Mouse (Mus musculus) gastrocnemius, postnatal 36 days (tissue): ENCODE results near the gene Efcab2. TPM values are rescaled to one million over a fixed set of nuclear protein-coding genes. Genes with fewer than 3 reads are reported as not detected.
A peak's percentile ranks its signal among the peaks of the same experiment; 100 is the strongest.
"Not testable (repeated sequence)": the region's sequence is repeated elsewhere in the genome, so short reads cannot be mapped to it uniquely, and the experiment has no call there.

Experiments used
- DNase-seq, 2 experiments: peaks; one replicate each; pipeline ENCODE4 v3.0.0; 2022
- intact Hi-C: fragments of 180-260 bp; cut with DNase I; formaldehyde crosslinking; loops from one replicate; pipeline ENCODE4 v1.15.1; 2025
- total RNA-seq, 2 experiments: library from RNA; stranded (reverse); gene quantifications; 2 replicates each; pipeline ENCODE4 v1.2.3; 2021

Gene Efcab2
- total RNA-seq, 2 experiments from 2014 or later = 11.4 to 11.7 TPM

DNA sequence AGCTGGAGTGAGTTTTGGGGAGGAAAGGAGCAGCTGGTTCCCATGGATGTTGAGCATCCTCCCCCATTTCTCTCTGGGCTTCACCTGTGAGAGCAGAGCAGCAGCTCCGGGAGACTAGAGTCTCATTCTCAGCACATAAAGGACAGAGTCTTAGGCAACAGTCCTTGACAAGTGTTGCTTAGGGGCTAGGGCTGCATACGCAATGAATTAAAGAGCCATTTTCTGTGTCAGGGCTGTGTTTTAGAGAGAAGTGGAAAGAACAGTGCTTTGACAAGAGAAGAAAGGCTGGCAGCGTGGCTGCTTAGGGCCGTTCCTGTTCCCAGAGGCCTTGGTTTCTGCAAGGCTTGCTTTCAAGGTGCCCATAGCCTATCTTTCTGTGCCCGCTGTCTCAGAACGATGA lies 6.0 kb upstream of the Efcab2 start:
- intact Hi-C loops = no loop called here
- no peak for DNase-seq

DNA sequence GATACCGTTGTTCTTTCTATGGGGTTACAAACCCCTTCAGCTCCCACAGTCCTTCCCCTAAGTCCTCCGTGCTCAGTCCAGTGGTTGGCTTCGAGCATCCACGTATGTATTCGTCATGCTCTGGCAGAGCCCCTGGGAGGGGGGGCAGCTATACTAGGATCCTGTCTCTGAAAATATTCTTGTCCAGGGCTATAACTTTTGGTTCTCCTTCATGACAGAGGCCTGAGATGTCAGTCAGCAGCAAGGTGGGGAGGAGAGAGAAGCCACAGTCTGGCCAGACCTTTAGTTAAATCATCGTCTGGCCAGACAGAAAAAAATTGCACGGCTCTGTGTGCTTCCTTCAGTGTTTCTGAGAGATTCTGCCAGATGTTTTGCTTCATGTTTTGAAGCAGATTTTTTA lies 5.2 kb upstream of the Efcab2 start:
- DNase-seq = no peak
- intact Hi-C loops = no loop called here

DNA sequence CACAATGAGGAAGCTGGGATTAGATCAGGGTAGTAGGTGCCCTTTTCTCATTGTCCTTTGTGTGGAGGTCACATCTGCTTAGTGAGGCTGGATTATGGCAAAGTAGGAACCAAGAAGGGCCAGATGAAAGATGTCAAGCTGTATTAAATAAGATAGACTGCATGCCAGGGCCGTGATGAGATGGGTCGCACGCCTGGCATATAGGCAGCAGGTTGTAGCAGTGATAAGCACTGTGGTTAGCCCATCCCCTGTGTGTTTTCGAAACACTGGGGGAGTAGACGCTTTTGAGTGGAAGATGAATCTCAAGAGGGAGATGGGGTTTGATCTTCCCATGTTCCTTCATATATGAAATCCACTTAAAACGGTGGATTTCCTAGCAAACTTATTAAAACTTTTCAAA lies 3.9 kb upstream of the Efcab2 start:
- no peak for DNase-seq
- intact Hi-C loops = loop anchor here (2.0 kb wide), 1 partner anchor 33 kb away; no protein-coding TSS in a partner anchor

DNA sequence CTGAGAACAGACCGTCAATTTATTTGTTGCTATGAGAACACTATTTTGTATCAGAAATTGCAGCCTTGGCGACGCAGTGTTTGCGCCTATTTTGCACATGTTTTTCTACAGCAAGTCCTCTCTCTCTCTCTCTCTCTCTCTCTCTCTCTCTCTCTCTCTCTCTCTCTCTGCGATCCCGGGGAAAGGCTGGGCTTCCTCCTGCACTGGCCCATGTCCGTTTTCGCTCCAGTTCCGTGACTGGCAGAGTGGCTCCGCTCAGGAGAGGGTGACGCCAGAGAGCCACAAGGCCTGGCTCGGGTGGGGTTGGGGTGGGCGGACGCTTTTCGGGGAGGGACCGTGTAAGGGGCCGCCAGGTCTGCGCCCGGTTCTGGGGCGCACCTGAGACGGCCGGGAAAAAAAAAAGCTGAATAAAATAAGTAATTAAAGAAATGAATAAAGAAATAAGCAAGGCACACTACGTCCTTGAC lies 407 bp upstream of the Efcab2 start:
- intact Hi-C loops = loop anchor here (5.0 kb wide), 1 partner anchor 42 kb away; no protein-coding TSS in a partner anchor
- DNase-seq = peak; percentile 71 to 78

DNA sequence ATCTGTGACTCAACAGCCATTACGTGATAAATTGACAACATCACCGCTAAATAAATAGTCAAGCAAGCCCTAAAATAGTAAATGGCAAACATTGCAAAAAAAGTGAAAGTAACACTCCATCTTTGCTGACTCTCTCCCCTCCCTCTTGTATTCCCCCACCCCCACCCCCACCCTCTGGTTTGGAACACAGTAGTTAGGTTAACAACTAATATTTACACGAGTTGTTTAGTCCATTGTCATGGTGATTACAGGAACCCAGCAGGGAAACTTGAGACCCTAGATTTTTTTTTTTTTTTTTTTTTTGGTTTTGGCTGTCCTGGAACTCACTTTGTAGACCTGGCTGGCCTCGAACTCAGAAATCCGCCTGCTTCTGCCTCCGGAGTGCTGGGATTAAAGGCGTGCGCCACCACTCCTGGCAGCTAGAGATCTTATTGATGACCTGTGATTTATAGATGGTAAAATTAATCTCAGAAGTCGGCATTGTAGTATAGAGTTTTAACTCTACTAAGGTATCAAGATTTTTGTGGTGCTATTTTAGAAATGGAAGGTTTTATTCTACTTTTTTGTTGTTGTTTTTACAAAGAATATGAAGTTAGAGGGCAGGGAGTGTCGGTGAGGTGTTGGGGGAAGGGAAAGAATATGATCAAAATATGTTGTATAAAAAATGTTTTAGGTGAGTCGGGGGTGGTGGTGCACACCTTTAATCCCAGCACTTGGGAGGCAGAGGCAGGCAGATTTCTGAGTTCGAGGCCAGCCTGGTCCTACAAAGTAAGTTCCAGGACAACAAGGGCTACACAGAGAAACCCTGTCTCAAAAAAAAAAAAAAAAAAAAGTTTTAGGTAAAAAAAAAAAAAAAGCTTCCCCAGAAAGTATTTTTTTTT lies 1.1 kb downstream of the Efcab2 start:
- intact Hi-C loops = loop anchor here (1.0 to 5.0 kb wide), 3 partner anchors 40 to 89 kb away; partner anchors contain the start of gene Hnrnpu
- no peak for DNase-seq

DNA sequence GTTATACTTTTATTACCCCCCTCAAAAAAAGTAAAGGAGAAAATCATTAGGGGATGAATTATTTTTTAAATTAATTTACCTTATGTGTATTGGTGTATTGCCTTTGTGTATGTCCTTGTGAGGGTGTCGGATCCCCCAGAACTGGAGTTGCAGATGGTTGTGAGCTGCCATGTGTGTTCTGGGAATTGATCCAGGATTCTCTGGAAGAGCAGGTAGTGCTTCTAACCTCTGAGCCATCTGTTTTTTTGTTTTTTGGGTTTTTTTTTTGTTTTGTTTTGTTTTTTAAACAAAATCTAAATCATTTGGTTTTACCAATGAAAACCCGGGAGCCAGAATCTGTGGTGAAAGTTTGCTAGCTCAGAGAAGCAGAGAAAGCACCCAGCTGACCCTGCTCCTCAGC lies 1.8 kb downstream of the Efcab2 start:
- DNase-seq = no peak
- intact Hi-C loops = loop anchor here (5.0 kb wide), 1 partner anchor 40 kb away; no protein-coding TSS in a partner anchor

DNA sequence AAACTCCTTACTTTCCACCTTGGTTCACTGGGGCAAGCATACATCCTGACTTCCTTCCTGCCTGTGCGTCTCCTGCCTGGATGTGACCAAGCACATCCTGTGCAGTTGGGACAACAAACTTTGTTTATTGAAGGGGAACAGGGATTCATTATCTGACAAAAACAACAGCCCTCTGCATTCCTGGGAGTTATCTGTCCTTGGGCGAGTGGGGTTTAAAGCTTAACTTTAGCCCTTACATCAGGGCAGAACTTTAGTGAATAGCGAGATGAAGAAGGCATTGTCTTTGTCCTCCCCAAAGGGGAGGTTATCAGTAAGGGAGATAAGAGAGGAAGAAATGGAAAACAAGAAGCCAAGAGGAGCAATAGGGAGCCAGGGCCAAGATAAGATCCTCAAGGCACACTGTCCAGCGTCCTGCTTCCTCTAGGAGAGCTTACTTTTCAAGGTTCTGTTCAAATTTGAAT lies 3.0 kb downstream of the Efcab2 start:
- DNase-seq = no peak
- intact Hi-C loops = loop anchor here (5.0 kb wide), 1 partner anchor 38 kb away; no protein-coding TSS in a partner anchor

DNA sequence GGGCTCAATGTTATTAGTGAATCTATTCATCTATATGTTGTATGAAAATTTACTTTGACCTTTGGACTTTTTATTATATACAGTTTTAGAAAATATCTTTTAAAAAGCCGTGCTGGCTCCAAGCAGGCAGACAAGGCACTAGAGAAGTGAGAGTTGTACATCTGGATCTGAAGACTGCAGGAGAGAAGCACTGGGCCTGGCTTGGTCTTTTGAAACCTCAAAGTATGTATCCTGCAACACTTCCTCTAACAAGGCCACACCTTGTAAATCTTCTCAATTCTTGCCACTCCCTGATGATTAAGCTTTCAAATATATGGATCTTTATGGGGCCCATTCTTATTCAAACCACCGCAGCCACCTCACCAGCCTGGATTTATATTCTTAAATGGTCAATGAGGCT lies 7.5 kb downstream of the Efcab2 start:
- DNase-seq, intact Hi-C loops: not testable (repeated sequence)

DNA sequence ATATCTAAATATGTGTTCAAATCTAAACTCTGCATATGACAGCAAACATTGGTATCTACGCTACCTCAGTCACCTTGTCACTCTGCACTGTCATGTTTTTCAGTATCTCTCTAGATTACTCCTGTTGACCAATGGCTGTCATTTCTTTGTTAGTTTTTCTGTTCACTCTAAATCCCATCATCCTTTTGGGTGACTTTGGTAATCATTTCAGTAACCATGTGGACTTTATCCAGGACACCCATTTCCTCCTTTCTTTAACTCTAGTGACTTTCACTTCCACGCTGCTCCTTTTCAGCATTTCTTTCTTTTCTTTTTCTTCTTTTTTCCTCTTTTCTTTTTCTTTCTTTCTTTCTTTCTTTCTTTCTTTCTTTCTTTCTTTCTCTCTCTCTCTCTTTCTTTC lies 13.7 kb downstream of the Efcab2 start:
- DNase-seq = no peak
- intact Hi-C loops = loop anchor here (5.0 kb wide), 1 partner anchor 33 kb away; no protein-coding TSS in a partner anchor

DNA sequence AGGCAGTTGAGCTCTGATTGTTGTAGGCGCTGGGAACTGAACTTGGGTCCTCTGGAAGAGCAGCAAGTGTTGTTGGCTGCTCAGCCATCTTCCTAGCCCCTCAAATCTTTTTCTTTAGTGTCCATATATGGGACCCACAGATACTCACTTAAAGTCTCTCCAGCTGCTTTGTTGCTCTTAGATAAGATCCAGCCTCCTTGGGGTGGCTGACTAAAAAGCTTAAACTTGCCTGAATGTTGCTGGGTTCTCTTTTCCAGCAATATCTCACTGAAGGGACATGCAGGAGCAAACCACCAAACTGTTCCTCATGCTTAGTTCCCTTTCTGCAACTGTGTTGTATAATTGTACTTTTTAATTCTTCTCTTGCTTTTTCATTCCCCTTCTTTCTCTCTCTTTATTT lies 17.8 kb downstream of the Efcab2 start:
- DNase-seq = no peak
- intact Hi-C loops = no loop called here

DNA sequence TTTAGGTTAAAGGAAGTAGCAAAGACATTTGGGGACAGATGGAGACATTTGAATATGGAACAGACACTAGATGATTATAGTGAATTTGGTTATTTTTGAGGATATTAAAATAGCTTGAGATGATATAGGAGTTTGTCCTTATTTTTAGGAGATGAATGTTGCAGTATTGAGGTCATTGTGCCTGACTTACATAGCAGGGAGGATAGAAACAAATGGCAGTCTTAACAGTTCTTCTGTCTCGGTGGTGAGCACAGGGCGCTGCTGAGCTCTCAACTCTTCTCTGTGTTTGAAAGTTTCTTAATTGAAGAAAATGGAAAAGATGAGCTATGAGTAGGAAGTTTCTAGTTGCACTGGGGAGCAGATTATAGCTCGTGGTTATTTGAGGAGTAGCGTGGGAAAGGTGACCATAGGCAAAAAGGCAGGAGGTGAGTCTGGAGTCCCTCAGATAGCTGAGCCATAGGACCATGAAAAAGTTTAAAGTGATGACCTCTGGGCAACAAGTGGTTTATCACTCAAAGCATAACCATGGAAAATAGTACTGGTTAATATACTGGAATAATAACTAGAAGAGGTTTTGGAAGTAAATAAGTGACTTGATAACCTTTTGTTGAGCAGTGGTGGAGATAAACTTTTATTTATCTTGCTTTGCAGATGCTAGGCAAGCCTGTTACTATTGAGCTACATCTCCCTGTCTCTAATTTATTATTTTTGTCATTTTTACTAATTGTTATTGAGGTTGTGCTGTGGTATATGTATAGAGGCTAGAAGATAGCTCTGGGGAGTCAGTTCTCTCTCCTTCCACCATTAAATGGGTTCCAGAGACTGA lies 25.9 kb downstream of the Efcab2 start:
- no peak for DNase-seq
- intact Hi-C loops = no loop called here

DNA sequence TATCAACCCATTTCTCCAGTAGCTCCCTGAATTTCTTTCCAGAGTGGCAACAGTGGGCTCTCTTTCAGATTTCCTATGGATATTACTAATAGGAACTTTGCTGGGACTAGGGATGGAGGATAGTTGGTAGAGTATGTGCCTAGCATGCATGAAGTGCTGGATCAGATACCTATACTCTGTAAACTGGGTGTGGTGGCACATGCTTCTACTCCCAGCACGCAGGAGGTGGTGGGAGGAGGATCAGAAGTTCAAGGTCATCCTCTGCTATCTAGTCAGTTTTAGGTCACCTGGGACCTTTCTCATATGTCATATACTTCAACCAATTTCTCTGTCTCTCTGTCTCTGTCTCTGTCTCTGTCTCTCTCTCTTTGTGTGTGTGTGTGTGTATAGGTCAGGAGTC lies 27.7 kb downstream of the Efcab2 start:
- intact Hi-C loops = no loop called here
- no peak for DNase-seq

DNA sequence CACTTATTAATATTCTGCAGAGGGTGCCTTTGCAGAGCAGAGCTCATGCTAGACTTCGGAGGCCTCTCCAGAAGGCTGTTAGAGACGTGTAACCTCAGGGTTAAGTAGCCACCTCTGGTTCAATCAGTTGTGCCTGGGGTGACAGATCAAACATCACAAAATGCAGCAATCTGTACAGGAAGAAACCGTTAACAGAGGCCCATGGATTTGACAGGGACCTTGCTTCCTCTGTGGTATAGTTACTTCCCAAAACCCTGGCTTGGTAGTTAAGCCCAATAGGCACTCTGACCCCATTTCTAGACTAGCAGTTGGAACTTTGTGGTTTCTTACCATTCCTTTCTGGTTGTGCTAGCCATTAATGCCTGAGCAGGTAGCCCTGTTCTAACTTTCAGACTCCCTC lies 38.5 kb downstream of the Efcab2 start:
- no peak for DNase-seq
- intact Hi-C loops = no loop called here

DNA sequence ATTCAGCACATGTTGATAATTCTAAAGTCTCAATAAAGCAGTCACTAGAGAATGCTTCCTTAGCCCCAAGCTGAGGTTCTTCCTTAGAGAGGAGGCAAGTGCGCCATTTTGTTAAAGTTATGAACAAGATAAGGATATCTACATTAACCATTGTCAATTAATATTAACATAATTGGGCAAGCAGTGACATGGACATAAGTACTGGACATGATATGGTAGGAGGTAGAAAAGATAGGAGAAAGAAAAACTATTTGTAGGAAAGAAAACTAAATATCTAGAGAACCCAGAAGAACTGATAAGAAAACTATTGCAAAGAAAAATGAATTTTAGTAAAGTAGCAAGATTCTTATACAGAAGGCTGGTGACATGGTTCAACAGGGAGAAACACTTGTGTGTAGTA lies 41.2 kb downstream of the Efcab2 start:
- no peak for DNase-seq
- intact Hi-C loops = loop anchor here (5.0 kb wide), 1 partner anchor 40 kb away; the partner anchor contains the start of gene Efcab2

DNA sequence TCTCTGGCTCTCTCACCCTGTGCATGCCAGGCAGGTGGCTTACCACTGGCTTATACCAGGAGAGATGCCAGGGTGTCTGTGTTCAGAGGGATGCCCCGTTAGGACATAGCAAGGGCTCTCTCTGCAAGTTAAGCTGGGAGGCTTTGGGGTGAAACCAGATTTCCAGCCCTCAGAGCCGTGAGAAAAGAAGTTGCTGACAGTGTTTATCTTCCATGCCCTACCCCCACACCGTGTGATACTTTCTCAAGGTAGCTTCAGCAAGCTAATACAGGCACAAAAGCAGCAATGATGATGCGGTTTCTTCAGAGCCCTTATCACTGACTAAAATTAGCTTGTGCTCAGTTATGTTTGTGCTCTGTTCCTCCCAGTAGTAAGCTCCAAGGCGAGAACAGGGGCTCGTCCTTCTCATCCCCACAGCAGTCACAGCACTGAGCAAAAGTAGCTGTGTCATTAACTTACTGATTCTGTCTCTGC lies 42.4 kb downstream of the Efcab2 start:
- DNase-seq = no peak
- intact Hi-C loops = loop anchor here (5.0 kb wide), 1 partner anchor 41 kb away; the partner anchor contains the start of gene Efcab2

DNA sequence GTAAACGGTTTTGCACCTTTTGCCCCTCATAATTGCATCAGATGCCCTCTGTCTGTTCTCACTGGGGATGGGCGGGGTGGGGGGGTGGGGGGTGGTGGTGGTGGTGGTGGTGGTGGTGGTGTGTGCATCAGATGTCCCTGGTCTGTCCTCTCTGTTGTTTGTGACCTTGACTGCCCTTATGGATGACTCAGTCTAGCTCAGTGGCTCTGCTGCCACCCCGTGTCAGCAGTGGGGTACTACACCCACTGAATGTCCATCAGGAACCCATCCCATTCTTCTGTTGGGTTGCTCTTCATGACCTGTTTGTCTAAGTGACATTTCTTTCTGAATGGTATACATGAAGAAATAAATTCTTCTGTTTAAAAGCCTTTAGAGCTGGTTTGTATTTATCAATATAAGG lies 43.3 kb downstream of the Efcab2 start:
- intact Hi-C loops = loop anchor here (5.0 kb wide), 1 partner anchor 42 kb away; the partner anchor contains the start of gene Efcab2
- DNase-seq = peak; percentile 71 to 73

DNA sequence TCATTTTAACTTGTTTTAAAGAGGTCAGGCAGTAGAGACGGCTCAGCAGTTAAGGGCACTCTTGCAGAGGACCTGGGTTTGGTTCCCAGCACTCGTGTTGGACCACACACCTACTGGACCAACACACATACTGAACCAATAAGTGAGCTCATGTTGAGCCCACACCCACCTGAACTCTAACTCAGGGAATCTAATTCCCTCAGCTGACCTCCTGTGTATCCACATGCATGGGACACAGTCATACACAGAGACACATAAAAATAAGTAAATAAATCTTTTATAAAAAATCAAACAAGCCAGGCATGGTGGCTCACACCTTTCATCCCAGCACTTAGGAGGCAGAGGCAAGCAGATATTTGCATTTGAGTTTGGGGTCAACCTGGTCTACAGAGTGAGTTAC lies 44.0 kb downstream of the Efcab2 start:
- intact Hi-C loops = loop anchor here (2.0 to 5.0 kb wide), 3 partner anchors 33 to 139 kb away; partner anchors contain the start of gene Efcab2
- DNase-seq = no peak

DNA sequence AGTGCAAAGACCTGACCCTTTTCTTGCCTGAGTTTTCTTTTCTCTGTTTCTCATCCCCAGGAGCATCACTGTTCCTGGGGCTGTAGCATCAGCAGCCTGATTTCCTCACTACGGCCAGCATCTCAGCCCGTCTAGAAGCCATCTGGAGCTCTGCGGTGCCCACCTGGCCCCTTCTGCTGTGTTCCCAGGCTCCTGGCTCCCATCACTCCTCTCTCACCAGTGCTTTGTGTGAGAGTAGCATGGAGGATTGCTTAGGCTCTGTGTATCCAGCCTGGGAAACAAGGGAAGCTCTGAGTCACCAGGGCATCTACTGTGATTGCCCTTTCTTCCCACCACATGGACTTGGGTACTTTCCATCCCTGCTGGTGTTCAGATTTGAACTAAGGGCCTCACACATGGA lies 48.2 kb downstream of the Efcab2 start:
- DNase-seq = no peak
- intact Hi-C loops = loop anchor here (5.0 kb wide), 1 partner anchor 37 kb away; no protein-coding TSS in a partner anchor

DNA sequence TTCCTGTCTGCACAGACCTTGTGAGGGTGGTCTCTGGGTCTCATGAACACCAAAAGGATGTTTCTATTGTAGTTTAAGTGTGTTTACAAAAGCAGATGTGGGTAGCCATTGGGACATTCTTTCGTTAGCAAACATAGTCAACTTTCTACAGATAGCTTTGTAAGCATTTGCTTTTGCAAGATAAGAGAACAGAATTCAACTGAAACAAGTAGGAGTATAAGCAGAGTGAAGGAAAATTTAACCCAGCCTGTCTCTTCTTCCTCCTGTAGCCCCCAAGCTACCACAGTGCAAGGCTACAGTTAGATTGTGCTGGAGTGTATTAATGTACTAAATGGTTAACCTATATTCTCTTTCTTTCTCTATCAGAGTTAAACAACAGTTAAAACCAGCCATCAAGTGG lies 49.2 kb downstream of the Efcab2 start:
- intact Hi-C loops = no loop called here
- no peak for DNase-seq

DNA sequence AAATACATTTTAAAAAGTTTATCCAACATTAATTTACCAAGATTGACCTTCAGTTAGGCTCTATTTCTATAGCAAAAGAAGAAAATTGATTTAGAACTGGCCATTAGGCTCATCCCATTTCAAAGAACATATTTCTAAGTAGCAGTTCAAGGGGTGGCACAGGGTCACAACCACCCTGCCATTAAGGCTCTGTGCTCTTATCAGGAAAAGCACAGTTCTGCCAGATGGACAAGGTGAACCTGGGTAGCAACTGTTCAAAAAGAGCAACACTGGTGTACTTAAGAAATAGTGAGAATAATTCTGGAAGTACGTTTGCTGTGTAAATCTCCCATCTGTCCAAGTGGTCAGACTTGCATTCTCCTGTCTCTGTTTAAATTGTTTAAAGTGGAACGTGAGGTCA lies 52.1 kb downstream of the Efcab2 start:
- intact Hi-C loops = no loop called here

More for the DNA sequence above, 52.1 kb downstream of the Efcab2 start:
- DNase-seq = no peak
